Mouse (Mus musculus) cortical plate, adult 2 months (tissue): Measurements from ENCODE around the gene Ripk3.

ENCODE experiments used
- CTCF ChIP-seq: fragments of 200-500 bp; IDR thresholded peaks from 2 replicates; pipeline ENCODE4 v1.5.1; 2011; ENCODE audit warnings: mild to moderate bottlenecking, control low read depth, low read length; ENCODE audit not compliant: insufficient read depth; ENCODE audit errors: extremely low read depth
- POLR2A ChIP-seq: fragments of 200-500 bp; IDR thresholded peaks from 2 replicates; pipeline ENCODE4 v1.6.1; 2011; ENCODE audit warnings: mild to moderate bottlenecking, low read length, control low read depth; ENCODE audit not compliant: insufficient read depth; ENCODE audit errors: extremely low read depth

- no peak for TF ChIP-seq POLR2A
- no peak for TF ChIP-seq CTCF
Observed at GRCm38 (mm10) chr14:55767519-55768414, 20.9 kb downstream of the Ripk3 start.
